9 mouse cellular contexts compared by ENCODE assay signal in genomic region chr8:64205321-64206023, GRCm38 (mm10). TPM values are rescaled to one million over a fixed set of nuclear protein-coding genes. Genes with fewer than 3 reads are reported as not detected.
A peak's percentile ranks its signal among the peaks of the same experiment; 100 is the strongest.
DNase-seq lines count a peak whose midpoint lies in the region; ATAC-seq and TF ChIP-seq lines count a peak whose summit lies in the region.
"Had no signal": no experiment of that assay in that cellular context is flagged by ENCODE, and none has a peak within 500 bp of the region (broad histone marks: within the 10 kb centered on the region; RNA-seq: fewer than 3 reads in every experiment).

No protein-coding gene starts in this region.

- no peak for TF ChIP-seq CTCF in hindbrain, postnatal 0 days (IDR thresholded peaks at IDR 0.05; ENCODE audit: low read depth)

- H3K27ac ChIP-seq in hindbrain, postnatal 0 days = peak overlapping the region; percentile 64
- peak overlapping the region; percentile 40 for H3K27ac ChIP-seq in limb, embryonic 15.5 days
- H3K27ac ChIP-seq in midbrain, embryonic 16.5 days (ENCODE audit: low read length) = peak overlapping the region; percentile 66

- no peaks in the 10 kb centered on the region for H3K27me3 ChIP-seq in hindbrain, postnatal 0 days (ENCODE audit: insufficient read depth, low read length)
- peaks cover 21% of the 10 kb centered on the region; the same call in 1 of the 2 replicates for H3K27me3 ChIP-seq in limb, embryonic 15.5 days
- no peaks in the 10 kb centered on the region for H3K27me3 ChIP-seq in midbrain, embryonic 16.5 days (ENCODE audit: control insufficient read depth, insufficient read depth, low read depth, low read length)

- H3K4me1 ChIP-seq in hindbrain, postnatal 0 days (ENCODE audit: insufficient read depth, low read length) = no peaks in the 10 kb centered on the region
- peaks cover 18% of the 10 kb centered on the region for H3K4me1 ChIP-seq in limb, embryonic 15.5 days
- H3K4me1 ChIP-seq in midbrain, embryonic 16.5 days (ENCODE audit: control insufficient read depth, insufficient read depth, low read length) = peaks cover 16% of the 10 kb centered on the region

- H3K9ac ChIP-seq in hindbrain, postnatal 0 days (replicated peaks; ENCODE audit: low read length) = peak overlapping the region; percentile 67
- H3K9ac ChIP-seq in limb, embryonic 15.5 days = peak overlapping the region; percentile 33
- peak overlapping the region; percentile 79 for H3K9ac ChIP-seq in midbrain, embryonic 16.5 days (ENCODE audit: low read depth, low read length)

- peak overlapping the region; percentile 99 for H3K4me2 ChIP-seq in hindbrain, postnatal 0 days (ENCODE audit: low read depth, low read length)
- peak overlapping the region; percentile 90 for H3K4me2 ChIP-seq in limb, embryonic 15.5 days
- peak overlapping the region; percentile 99 for H3K4me2 ChIP-seq in midbrain, embryonic 16.5 days (ENCODE audit: low read length)

- WGBS in hindbrain, postnatal 0 days = under 1% methylated on average over 55 of the region's 61 CpGs
- WGBS in limb, embryonic 15.5 days = under 1% methylated on average over 60 of the region's 61 CpGs
- under 1% methylated on average over 49 of the region's 61 CpGs for WGBS in midbrain, embryonic 16.5 days

- peak; percentile 8 to 30 for DNase-seq in left cerebral cortex, adult 18-20 months (ENCODE audit: low spot score in 2 of 2)
- DNase-seq in left cerebral cortex, adult 11 months (ENCODE audit: low spot score) = no peak
- peak; percentile 20 to 37 for DNase-seq in cerebellum, postnatal 4 days (ENCODE audit: low spot score in 2 of 2)
- peak; percentile 3 for DNase-seq in gastrocnemius, adult 8-10 months (ENCODE audit: low spot score in 2 of 2)
- DNase-seq in hindbrain, postnatal 0 days (ENCODE audit: low spot score) = peak; percentile 54
- DNase-seq in urinary bladder, postnatal 25 days (ENCODE audit: low spot score) = peak; percentile 8

- H3K4me3 ChIP-seq in hindbrain, postnatal 0 days (ENCODE audit: low read length) = peak overlapping the region; percentile 72
- peak overlapping the region; percentile 54 for H3K4me3 ChIP-seq in limb, embryonic 15.5 days
- H3K4me3 ChIP-seq in midbrain, embryonic 16.5 days (ENCODE audit: low read depth, low read length) = peak overlapping the region; percentile 79

- H3K9me3 ChIP-seq in hindbrain, postnatal 0 days (ENCODE audit: low read length) = no peaks in the 10 kb centered on the region
- H3K9me3 ChIP-seq in limb, embryonic 15.5 days = no peaks in the 10 kb centered on the region
- no peaks in the 10 kb centered on the region for H3K9me3 ChIP-seq in midbrain, embryonic 16.5 days (replicated peaks; ENCODE audit: control insufficient read depth, low read length, poor library complexity, severe bottlenecking)

- no peaks in the 10 kb centered on the region for H3K36me3 ChIP-seq in hindbrain, postnatal 0 days (ENCODE audit: insufficient read depth, low read length)
- H3K36me3 ChIP-seq in limb, embryonic 15.5 days = no peaks in the 10 kb centered on the region
- H3K36me3 ChIP-seq in midbrain, embryonic 16.5 days (ENCODE audit: control insufficient read depth, insufficient read depth, low read length) = no peaks in the 10 kb centered on the region
- H3K36me3 ChIP-seq: G1E had no signal

- peak; percentile 71 for ATAC-seq in hindbrain, postnatal 0 days
- ATAC-seq in limb, embryonic 15.5 days (ENCODE audit: insufficient number of reproducible peaks, low FRiP score, low TSS enrichment, low read depth) = peak; percentile 70; the same call in 1 of the 2 replicates
- ATAC-seq in midbrain, embryonic 16.5 days = peak; percentile 82

RNA-seq across cellular contexts. Expression of gene Tll1, which starts 0.6 kb away (rescaled TPM):
- total RNA-seq in left cerebral cortex, adult 18-20 months (2021) = 1 to 10 TPM; 1.8 to 3.0 TPM
- total RNA-seq in gastrocnemius, adult 8-10 months (2022) = under 1 TPM; 0.35 to 0.88 (median 0.39) TPM
- 5.9 and 7.4 TPM in 2 replicates for total RNA-seq in hindbrain, postnatal 0 days (2014; rRNA removed)
- polyA plus RNA-seq in hindbrain, postnatal 0 days (2015; fragmentation: Nextera tagmentation; extraction: Ambion mirVana) = 2.4 and 2.8 TPM in 2 replicates
- polyA plus RNA-seq in limb, embryonic 15.5 days (2015; fragmentation: Nextera tagmentation; extraction: Ambion mirVana) = 2.6 and 2.7 TPM in 2 replicates
- 2.9 and 4.2 TPM in 2 replicates for polyA plus RNA-seq in midbrain, embryonic 16.5 days (2015; fragmentation: Nextera tagmentation; extraction: Ambion mirVana)
- polyA plus RNA-seq: G1E had no signal
